In the genomic region with DNA sequence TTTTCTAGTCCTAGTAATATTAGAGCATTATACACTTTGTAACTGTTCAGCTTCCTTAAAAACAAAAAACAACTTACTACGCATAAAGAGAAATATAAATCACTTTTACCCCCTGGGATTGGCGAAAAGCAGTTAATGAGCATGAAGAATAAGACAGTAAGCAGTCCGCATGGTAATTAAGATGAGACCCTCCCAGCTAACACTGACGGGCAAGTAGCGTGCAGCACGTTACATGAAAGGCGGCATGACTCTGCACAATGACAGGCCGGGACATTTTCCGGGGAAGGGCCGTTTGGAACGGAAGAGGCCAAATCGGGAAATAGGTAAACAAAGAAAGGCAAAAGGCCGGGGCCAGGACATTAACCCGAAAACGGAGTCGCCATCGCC, we compare ENCODE assay signal across 8 mouse cellular contexts. TPM values are rescaled to one million over a fixed set of nuclear protein-coding genes. Genes with fewer than 3 reads are reported as not detected.
DNase-seq lines count a peak whose midpoint lies in the region; ATAC-seq lines count a peak whose summit lies in the region.

No protein-coding gene starts in this region.

- peak overlapping the region; percentile 66 for H3K4me3 ChIP-seq in forebrain, embryonic 10.5 days
- peak overlapping the region; percentile 78 for H3K4me3 ChIP-seq in kidney, embryonic 16.5 days (ENCODE audit: low read length)

- H3K36me3 ChIP-seq in forebrain, embryonic 10.5 days (replicated peaks) = peaks cover 27% of the 10 kb centered on the region
- peaks cover 17% of the 10 kb centered on the region for H3K36me3 ChIP-seq in kidney, embryonic 16.5 days (ENCODE audit: insufficient read depth, low read length)

- H3K27ac ChIP-seq in forebrain, embryonic 10.5 days = peak overlapping the region; percentile 95
- H3K27ac ChIP-seq in kidney, embryonic 16.5 days (ENCODE audit: low read length) = peak overlapping the region; percentile 99

- DNase-seq in heart, adult 8-10 months (ENCODE audit: low spot score) = peak; percentile 95
- DNase-seq in heart, postnatal 10 days = no peak
- peak; percentile 81 for DNase-seq in MEL-GATA-1-ER (ENCODE audit: extremely low read depth, low read depth)
- peak; percentile 87 for DNase-seq in forebrain, embryonic 10.5 days (ENCODE audit: extremely low spot score, low spot score)
- DNase-seq in lung, postnatal 36 days = peak; percentile 95
- no peak for DNase-seq in adrenal gland, postnatal 14 days
- DNase-seq in adrenal gland, adult 2 months = no peak

- no peaks in the 10 kb centered on the region for H3K27me3 ChIP-seq in forebrain, embryonic 10.5 days (ENCODE audit: poor library complexity, severe bottlenecking)
- H3K27me3 ChIP-seq in kidney, embryonic 16.5 days (ENCODE audit: insufficient read depth, low read length) = no peaks in the 10 kb centered on the region

- peak; percentile 80 for ATAC-seq in kidney, embryonic 16.5 days (ENCODE audit: low FRiP score, low TSS enrichment)

- H3K9me3 ChIP-seq in forebrain, embryonic 10.5 days = no peaks in the 10 kb centered on the region
- H3K9me3 ChIP-seq in kidney, embryonic 16.5 days (ENCODE audit: low read length) = no peaks in the 10 kb centered on the region

- peak overlapping the region; percentile 87 for H3K9ac ChIP-seq in kidney, embryonic 16.5 days (replicated peaks; ENCODE audit: low read length)

- H3K4me1 ChIP-seq in forebrain, embryonic 10.5 days = peaks cover 45% of the 10 kb centered on the region
- H3K4me1 ChIP-seq in kidney, embryonic 16.5 days (ENCODE audit: insufficient read depth, low read length) = peaks cover 22% of the 10 kb centered on the region

- WGBS in forebrain, embryonic 10.5 days = 1% methylated on average over 17 of the region's 17 CpGs
- WGBS in kidney, embryonic 16.5 days = under 1% methylated on average over 17 of the region's 17 CpGs

- H3K4me2 ChIP-seq in kidney, embryonic 16.5 days (replicated peaks; ENCODE audit: low read depth, low read length) = peak overlapping the region; percentile 72

- intact Hi-C loops in heart, postnatal 10 days (cut with DNase I) = loop anchor here (1.0 to 2.0 kb wide), 2 partner anchors 51 to 88 kb away; partner anchors contain the start of gene Efcab2

RNA-seq across cellular contexts. Expression of gene Cox20, which starts 0.9 kb away (rescaled TPM):
- total RNA-seq in heart, adult 8-10 months (2022) = 100 to 1,000 TPM in 2 of 4 experiments, 10 to 100 TPM in 2; 90.6 to 125 (median 103) TPM
- 100 to 1,000 TPM; 128 to 134 TPM for total RNA-seq in heart, postnatal 10 days (2021)
- polyA plus RNA-seq in forebrain, embryonic 10.5 days (2016; fragmentation: Nextera tagmentation; extraction: Ambion mirVana) = 77.3 and 84.2 TPM in 2 replicates
- polyA plus RNA-seq in kidney, embryonic 16.5 days (2015; fragmentation: Nextera tagmentation; extraction: Ambion mirVana) = 111 and 124 TPM in 2 replicates
- 88.1 and 107 TPM in 2 replicates for total RNA-seq in adrenal gland, postnatal 14 days (2021)
- total RNA-seq in adrenal gland, adult 2 months (2021) = 100 to 1,000 TPM in 1 of 2 experiments, 10 to 100 TPM in 1; 95.5 to 132 TPM
- polyA plus RNA-seq in adrenal gland, adult 2 months (2012; rRNA removed) = 4.1 and 4.7 TPM in 2 replicates

RNA-seq across cellular contexts. Expression of gene Hnrnpu, which starts 19.6 kb away (rescaled TPM):
- total RNA-seq in heart, adult 8-10 months (2022) = 100 to 1,000 TPM; 147 to 166 (median 155) TPM
- 100 to 1,000 TPM; 258 to 270 TPM for total RNA-seq in heart, postnatal 10 days (2021)
- polyA plus RNA-seq in forebrain, embryonic 10.5 days (2016; fragmentation: Nextera tagmentation; extraction: Ambion mirVana) = 437 and 457 TPM in 2 replicates
- 259 and 263 TPM in 2 replicates for polyA plus RNA-seq in kidney, embryonic 16.5 days (2015; fragmentation: Nextera tagmentation; extraction: Ambion mirVana)
- total RNA-seq in adrenal gland, postnatal 14 days (2021) = 419 and 430 TPM in 2 replicates
- 100 to 1,000 TPM; 319 to 336 TPM for total RNA-seq in adrenal gland, adult 2 months (2021)
- 27.4 and 28.2 TPM in 2 replicates for polyA plus RNA-seq in adrenal gland, adult 2 months (2012; rRNA removed)

Comparison
In these comparisons a context has a peak if more than half of its experiments do, and no peak if none do; other contexts are left out.
1. DNase-seq: peak in heart, adult 8-10 months (single experiment), MEL-GATA-1-ER (single experiment), forebrain, embryonic 10.5 days (single experiment) and lung, postnatal 36 days (single experiment); none in heart, postnatal 10 days (0 of 2), adrenal gland, postnatal 14 days (single experiment) and adrenal gland, adult 2 months (single experiment).